Mouse (Mus musculus) common myeloid progenitor, adult 5-6 weeks (primary cell): ENCODE measurements around the gene Shisa2. TPM values are rescaled to one million over a fixed set of nuclear protein-coding genes. Genes with fewer than 3 reads are reported as not detected.
"Not testable (repeated sequence)": the region's sequence is repeated elsewhere in the genome, so short reads cannot be mapped to it uniquely, and the experiment has no call there.

Experiments used
- ATAC-seq: replicated peaks from 2 replicates; pipeline ENCODE4 v1.8.0; 2016; ENCODE audit warnings: low read depth, mild to moderate bottlenecking, moderate TSS enrichment, inconsistent platforms; ENCODE audit not compliant: poor library complexity, severe bottlenecking
- total RNA-seq: library from RNA; stranded (forward); fragments of 200-1000, 187-1606 nt; gene quantifications from 2 replicates; pipeline ENCODE4 v1.2.3, GENCODE M21; 2017

Shisa2 gene
- 0.39 and 0.87 TPM in 2 replicates for total RNA-seq

DNA sequence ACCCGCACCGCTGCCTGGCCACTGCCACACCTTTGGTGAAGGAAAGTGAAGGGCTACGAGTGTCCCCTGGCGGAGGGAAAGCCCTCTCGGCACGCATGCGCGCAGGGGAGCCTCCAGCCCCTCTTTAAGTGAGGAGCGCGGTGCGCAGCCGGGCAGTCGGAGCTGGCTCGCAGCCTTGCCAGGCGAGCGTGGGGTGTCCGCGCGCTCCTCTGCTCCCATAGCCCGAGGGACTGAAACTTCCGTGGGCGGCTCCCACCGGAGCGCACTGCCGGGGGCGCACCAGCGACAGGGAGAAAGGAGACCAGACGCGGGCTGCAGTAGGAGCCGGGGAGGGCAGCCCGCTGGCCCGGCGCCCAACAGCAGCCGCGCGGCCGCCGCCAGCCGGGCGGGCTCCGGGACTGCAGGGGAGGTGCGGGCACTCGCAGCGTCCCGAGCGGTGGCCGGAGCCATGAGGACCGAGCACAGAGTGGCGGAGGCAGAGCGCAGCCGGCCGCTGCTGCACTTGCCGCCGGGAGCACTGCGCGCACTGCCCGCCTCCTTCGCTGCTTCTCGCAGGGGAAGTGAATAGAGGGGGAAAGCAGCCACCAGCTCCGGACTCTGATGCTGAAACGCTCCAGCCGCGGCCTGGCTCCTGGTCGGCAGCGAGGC, at the start of gene Shisa2:
Gene Shisa2, plus strand, starts transcription at position 151 of the 648 bp plus-strand sequence.
- ATAC-seq, result peak; percentile 70

DNA sequence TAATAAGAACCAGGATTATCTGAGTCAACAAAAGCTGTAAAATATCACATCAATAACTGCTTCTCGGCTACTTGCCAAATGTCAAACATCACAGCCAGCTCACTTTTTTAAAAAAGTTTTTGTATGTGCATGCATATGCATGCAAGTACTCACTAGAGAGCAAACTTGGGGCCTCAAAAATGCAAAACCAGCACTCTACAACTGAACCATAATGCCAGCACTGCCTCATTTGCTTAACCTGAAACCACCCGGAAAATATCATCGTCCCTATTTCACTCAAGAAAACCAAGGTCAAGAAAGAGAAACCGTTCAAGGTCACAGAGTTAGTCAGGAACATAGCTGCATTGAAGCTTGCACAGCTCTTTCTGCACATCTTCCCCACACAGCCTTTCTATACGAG, 48.7 kb upstream of the Shisa2 start:
- no peak for ATAC-seq

DNA sequence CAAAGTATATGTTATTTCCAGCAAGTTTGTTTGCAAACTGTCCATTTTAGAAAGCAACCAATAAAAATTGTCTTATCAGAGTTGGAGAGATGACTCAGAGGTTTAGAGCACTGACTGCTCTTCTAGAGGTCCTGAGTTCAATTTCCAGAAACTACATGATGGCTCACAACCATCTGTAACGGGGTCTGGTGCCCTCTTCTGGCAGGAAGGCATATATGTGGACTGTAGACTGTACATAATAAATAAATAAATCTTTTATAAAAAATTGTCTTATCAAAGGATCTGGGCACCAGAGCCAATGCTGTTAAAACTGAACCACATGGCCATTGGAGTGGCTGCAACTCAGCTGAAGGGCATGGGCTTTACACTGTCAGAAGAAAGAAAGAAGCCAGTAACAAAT, 34.5 kb upstream of the Shisa2 start:
- peak; percentile 77 for ATAC-seq

DNA sequence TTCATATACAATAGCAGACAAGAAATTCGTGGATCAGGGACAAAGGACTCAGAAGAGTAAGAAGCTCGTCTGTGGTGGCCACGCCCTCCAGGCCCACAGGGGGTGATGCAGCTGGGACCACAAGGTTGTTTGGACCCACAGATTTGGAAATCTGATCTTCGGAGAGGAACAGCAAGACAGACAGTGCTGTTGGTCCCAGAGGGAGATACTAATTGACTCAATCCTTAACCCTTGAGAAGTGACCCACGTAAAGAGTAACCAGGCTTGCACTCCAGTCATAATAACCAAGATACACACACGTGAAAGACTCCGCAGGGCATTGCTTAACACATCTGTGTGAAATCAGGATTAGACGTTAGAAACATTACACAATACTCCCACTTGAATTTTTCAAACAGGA, 33.2 kb upstream of the Shisa2 start:
- no peak for ATAC-seq

DNA sequence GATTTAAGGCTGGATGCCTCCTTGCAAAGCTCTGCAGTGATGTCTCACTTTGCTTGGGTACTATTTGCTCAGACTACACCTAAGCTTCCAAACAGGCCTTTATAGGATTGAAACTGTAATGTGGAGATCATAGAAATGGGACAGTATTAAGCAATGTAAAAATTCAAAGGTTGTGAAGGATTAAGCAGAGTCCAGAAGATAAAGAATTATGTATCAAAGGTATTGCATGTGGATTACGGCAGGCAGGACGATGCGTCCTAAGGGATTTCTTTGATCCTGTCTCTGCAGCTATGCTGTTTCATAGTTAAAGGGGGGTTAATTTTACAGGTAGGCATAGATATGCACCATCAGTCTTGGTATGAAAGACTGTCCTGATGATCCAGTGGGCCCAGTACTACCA, 32.5 kb upstream of the Shisa2 start:
- ATAC-seq, result no peak

DNA sequence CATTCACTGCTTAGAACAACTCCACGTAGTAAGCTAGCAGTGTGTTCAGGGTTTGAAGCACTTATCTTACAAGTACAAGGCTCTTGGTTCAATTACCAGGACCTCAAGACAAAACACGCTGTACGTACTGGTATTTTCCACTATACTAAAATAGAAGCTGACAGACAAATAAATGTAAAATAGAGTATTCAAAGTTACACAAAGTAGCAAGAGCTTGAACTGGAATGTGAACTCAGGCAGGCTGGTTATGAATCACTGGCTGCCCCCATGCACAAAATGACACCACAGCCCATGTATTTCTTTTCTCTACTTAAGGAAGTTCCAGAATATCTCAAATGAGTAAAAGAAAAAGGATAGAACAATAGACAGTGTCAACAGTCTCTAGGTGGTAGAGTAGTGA, 30.1 kb upstream of the Shisa2 start:
- no peak for ATAC-seq

DNA sequence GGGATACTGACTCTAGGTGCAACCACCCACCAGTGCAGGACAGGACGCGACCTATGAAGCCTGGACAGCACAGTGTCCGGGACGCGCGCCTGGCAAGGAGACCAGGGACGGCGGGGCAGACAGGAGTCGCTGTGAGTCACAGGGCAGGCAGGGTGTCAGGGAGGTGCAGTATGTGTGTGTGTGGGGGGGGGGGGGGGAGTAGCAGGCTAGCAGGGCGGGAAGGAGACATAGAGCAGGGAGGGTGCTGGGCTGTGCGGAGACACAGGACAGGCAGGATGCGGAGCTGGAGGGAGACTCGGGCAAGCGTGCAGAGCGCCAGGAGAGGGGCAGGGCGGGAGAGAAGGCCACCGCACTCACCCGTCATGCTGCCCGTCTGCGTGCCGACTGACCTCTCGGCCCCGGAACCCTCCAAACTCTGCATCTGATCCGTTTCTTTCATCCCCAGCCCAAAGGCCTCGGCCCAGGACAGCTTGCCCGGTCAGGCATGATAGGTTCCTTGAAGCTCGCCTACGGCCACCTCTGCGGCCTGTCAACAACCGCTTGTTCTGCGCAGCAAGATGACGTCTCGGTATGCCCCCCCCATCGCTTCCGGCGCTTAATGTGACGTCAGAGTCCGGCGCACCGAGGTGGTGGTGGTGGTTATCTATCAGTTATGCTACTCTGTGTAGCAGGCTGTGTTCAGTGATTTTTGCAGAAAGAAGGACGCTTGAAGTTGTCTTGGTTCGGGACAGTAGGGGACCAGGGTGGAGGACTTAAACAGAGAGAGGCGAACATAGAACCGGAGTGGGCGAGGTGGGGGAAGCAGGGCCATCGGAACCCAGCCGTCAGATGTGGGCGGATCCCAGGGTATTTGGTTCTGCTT, 27.5 kb upstream of the Shisa2 start, which contains the start of gene Cdadc1:
Gene Cdadc1, minus strand, starts transcription at position 562 of the 862 bp plus-strand sequence.
- ATAC-seq, result peak; percentile 96

DNA sequence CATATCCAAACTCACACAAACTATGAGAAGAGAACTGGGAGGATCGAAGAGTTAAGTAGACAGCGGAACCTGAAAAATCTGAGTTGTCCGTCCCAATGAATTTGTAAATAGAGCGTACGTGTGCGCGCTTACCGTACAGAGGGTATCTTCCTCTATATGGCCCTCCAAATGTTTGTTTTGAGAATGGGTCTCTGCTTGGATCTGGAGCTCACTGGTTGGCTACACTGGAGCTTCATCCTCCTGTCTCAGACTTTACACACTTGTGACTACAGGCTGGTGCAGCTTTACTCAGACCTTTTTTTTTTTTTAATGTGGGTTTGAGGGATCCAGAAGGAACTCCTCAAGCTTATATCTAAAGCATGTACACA, 26.9 kb upstream of the Shisa2 start:
- no peak; the same call in 1 of the 2 replicates for ATAC-seq

DNA sequence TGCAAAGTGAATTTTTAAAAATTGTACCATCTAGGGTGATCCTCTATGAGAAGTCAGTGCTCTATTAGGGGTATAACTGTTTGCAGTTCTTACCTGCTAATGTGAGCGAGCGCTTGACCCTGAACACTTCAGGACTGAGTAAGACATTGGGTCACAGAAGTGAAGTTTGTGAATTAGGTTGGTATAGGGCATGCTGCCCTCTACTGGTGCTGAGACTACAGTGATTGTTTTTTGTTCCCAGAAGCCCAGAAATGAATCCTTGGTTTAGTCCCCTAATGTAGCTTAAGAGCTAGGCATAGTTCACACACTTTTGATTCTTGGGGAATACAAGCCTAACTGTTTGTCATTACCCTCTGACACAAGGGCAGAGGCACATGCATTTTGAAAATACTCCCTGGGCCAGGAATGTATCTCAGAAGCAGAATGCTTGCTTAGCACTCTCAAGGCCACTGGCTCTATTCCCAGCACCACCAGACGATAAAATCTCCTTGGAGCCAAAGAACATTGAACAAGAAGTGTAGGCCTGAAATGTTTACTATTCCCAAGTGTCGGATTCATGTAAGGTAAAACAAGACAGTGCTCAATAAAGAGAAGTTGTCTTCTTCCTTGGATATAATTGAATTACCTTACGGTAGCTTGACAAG, 21.0 kb upstream of the Shisa2 start:
- peak; percentile 73 for ATAC-seq

DNA sequence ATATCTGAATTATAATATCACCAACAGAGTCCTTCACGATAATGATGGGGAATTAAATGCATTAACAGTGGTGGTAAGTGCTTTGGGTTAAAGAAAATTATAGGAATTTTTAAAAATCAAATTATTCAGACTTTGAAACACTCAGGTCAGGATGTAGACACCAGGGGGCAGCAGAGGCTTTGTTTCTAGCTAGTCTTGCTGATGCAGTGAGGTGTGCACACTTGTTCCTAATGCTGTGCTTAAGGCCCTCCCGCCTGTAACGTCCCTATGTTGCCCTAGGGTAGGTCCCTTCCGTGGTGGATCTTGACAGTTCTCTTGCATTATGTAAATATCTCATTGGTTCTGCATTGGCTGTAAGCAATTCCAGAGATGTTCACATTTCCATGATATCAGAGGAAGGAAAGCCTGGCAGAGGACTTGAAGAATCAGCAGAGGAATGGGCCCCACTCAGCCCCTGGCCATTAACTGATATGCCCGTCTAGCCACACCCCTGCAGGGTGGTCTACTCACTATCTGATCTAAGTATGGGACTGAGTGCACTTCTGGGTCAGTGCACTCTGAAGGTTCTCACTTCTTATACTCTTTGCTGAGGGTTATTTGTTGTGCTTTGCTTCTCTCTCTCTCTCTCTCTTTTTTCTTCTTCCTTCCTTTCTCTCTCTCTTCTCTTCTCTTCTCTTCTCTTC, 19.3 kb upstream of the Shisa2 start:
- ATAC-seq, result peak; percentile 73

DNA sequence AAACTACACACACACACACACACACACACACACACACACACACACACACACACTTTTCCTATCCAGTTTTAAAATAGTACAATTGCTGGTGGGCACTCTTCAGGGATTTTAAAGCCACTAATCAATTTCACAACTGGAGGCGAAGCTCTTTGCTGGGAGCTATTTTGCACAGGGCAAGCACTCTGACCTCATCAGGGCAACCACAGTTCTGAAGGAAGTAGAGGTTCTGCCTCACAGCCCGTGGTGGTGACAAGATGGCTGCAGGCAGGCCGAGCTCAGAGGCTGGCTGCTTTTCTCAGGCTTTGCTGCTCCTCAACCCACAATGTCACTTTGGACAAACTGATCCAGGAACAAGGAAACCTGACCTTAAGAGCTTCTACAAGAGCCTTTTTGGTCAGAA, 18.1 kb upstream of the Shisa2 start:
- ATAC-seq, result 0 out of 2 replicates have a peak, but pooled peaks have one; percentile 22

DNA sequence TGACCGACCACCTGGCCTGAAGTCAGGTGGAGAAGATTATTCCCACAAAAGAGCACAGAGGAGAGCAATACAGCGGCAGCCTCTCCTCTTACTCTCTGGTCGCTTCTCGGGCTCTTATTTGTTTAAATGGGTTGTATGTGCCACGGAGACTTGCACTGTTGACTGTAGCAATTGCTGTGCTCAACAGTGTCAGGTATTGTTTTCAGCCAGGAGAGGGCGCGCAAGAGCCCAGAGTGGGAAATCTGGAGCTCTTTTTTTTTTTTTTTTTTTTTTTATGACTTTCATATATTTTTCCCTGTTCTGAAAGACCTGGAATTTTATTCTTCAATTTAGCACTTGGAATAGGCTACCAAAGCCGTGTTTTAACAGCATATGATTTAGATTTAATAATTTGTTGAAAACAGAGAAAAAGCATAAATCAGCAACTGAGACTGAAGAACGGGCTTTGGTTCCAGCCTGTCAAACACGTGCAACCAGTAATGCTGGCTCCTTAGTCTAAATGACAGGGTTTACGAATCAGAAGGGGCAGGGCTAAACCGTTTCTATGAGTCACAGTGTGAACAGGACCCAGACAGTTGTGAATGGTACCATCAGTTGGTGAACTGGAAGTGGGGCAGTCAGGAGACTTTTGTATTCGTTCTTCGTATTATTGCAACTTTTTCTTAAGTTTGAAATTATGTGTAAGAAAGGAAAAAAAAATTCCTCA, 12.0 kb upstream of the Shisa2 start:
- peak; percentile 74; the same call in 1 of the 2 replicates for ATAC-seq

DNA sequence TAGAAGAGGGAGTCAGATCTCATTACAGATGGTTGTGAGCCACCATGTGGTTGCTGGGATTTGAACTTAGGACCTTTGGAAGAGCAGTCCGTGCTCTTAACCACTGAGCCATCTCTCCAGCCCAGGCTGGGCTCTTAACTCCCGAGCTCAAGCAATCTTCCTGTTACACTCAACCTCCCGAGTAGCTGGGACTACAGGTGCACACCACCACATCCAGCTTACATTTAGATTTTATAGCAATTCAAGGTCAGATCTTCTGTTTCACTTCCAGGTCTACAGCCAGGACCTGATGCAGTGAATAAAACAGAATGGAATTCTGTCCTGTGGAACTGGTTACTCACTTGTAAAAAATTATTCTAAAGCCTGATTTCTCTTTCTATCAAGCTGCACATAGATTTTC, 11.0 kb upstream of the Shisa2 start:
- not testable (repeated sequence) for ATAC-seq

DNA sequence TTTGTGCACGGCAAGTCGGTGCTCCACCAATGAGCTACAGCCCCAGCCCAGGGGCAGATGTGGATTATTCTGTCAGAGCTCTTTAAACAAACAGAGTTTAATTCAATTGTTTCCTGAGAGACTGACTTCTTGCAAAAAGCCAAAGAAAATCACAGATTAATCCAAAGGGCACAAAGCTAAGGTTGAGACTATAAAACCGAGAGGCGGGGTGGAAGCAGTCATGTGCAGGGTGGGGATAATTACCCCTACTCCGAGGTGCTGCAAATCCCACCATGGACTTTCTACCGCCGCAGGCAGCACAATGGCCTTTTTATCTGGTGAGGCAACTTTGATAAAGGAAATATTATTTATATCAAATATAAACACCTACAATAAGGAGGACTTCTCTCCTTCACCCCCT, 8.3 kb upstream of the Shisa2 start:
- no peak for ATAC-seq

DNA sequence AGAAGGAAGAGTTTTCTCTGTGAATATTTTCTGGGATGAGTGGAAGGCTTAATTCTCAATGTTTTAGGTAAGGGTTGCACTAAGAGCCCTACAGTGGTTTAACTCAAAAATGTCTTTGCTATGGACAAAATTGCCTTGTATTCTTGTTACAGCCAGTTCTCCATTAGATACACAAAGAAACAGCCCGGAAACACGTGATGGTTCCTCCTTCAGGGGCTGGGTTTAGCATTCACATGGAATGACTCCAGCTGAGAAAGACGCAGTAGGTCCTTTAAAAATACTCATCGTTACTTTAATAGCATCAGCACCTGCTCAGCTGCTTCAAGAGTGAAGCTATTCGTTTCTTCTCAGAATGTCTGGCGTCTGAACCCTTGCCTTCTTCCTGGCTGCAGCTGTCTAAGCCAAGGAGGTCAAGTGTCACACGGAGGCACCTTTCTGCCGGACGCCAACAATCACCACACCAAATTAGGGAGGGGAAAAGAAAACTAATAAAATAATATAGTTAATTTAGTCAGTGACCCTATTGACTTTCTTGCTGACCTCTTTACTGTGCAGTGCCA, 702 bp upstream of the Shisa2 start:
- ATAC-seq, result no peak

DNA sequence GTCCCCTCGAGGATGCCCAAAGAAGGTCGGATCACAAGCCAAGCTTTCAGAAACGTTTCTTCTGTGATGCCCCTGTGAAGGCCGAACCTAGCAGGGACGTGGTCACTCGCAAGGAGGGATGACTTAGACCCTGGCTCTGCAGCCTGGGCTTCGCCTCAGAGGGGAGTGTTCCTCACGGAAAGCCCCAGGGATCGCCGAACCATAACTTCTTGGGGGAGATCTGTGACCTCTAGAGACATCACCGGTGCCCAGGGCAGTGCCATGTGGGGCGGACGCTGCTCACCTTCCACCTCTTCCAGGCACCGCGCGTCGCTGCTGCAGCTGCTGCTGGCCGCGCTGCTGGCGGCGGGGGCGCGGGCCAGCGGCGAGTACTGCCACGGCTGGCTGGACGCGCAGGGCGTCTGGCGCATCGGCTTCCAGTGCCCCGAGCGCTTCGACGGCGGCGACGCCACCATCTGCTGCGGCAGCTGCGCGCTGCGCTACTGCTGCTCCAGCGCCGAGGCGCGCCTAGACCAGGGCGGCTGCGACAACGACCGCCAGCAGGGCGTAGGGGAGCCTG, 777 bp downstream of the Shisa2 start:
- ATAC-seq, result peak; percentile 58; the same call in 1 of the 2 replicates

DNA sequence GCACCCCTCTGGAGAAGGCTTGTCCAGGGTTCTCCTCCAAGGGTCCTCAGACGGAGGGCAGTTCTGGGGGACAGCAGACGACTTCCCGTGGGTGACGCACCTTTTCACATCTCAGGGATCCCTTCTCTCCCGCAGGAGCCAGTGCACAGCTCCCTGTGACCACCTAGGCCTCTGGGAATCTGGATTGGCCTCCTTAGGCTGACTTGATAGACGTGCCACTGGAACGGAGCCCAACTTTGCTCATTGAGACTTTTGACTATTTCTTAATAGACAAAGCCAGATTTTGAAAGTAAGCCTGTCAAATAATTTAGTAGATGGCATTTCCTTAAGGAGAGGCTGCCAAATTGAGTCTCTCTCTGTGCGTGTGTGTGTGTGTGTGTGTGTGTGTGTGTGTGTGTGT, 1.6 kb downstream of the Shisa2 start:
- no peak for ATAC-seq

DNA sequence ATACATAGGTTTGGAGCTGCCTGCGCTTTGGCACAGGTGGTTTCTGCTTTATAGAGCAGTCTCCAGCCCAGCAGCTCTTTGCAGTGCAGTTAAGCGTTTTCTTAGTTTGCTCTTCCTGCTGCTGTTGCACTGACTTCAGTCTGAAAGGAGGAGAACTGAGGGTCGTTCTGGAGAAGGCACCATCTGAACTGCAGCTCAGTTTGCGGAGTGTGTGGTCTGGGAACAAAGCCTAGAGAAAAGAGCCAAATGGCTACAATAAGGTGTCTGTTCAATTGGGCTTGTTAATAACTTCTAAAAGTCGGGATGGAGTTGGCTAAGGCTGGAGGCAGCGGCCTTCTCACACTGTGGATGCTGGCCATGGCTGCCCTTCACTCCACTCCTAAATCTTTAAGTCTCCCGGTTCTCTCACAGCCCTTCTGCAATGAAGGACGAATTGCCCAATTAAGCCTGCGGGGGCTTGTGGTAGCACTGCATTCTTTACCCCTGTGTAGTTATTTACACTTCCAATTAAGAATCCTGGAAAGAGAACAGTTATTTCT, 2.1 kb downstream of the Shisa2 start:
- no peak for ATAC-seq

DNA sequence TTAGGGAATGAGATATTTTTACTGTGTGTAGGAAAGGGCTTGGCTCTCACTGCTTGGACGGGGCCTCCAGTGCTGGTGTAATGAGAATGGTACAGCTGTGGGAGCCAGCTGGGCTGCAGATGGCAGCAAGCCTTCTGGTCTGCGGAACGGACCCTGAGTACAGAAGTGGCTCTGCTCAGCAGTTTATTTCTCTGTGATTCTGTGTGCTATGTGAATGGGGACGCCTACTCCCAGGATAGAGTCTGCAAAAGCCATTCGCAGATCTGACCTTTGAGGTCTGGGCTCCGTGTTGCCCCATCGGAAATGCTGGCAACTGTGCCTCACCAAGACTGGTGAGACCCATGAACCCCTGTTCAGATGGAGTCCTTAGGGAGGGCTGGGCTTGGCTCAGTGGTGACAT, 2.7 kb downstream of the Shisa2 start:
- ATAC-seq, result no peak
